Mouse (Mus musculus) hindbrain, embryonic 16.5 days (tissue): ENCODE results near the gene Plpp3. TPM values are rescaled to one million over a fixed set of nuclear protein-coding genes. Genes with fewer than 3 reads are reported as not detected.

Experiments used
- ATAC-seq: fragments of 200-750 bp; cut with Nextera tagmentation; 2 replicates; pipeline ENCODE4 v1.8.0; 2017; ENCODE audit warnings: moderate TSS enrichment, moderate library complexity
- H3K27ac ChIP-seq: fragments of 300-500 bp; sonication (generic); 2 replicates; pipeline ENCODE4 v1.5.1; 2014; ENCODE audit warnings: low read depth, mild to moderate bottlenecking, control low read depth, low read length, moderate library complexity
- H3K27me3 ChIP-seq: fragments of 300-500 bp; sonication (generic); replicated peaks from 2 replicates; pipeline ENCODE4 v1.6.1; 2014; ENCODE audit warnings: low read length; ENCODE audit not compliant: control insufficient read depth, insufficient read depth
- H3K36me3 ChIP-seq: fragments of 300-500 bp; sonication (generic); 2 replicates; pipeline ENCODE4 v1.6.1; 2014; ENCODE audit warnings: mild to moderate bottlenecking, low read length, moderate library complexity, mixed read lengths; ENCODE audit not compliant: control insufficient read depth, insufficient read depth
- H3K4me1 ChIP-seq: fragments of 300-500 bp; sonication (generic); 2 replicates; pipeline ENCODE4 v1.6.1; 2014; ENCODE audit warnings: low read depth, low read length; ENCODE audit not compliant: control insufficient read depth, insufficient read depth
- H3K4me2 ChIP-seq: fragments of 300-500 bp; sonication (generic); 2 replicates; pipeline ENCODE4 v1.6.1; 2014; ENCODE audit warnings: mild to moderate bottlenecking, low read length, control low read depth, moderate library complexity
- H3K4me3 ChIP-seq: fragments of 300-500 bp; sonication (generic); 2 replicates; pipeline ENCODE4 v1.5.1; 2014; ENCODE audit warnings: mild to moderate bottlenecking, low read length, control low read depth, moderate library complexity
- H3K9ac ChIP-seq: fragments of 300-500 bp; sonication (generic); 2 replicates; pipeline ENCODE4 v1.6.1; 2014; ENCODE audit warnings: low read depth, mild to moderate bottlenecking, control low read depth, low read length, moderate library complexity
- H3K9me3 ChIP-seq: fragments of 300-500 bp; sonication (generic); 2 replicates; pipeline ENCODE4 v1.6.1; 2014; ENCODE audit warnings: mild to moderate bottlenecking, low read length, moderate library complexity; ENCODE audit not compliant: control insufficient read depth
- WGBS: fragments of 180-500 bp; shearing (Covaris S2); extraction: QIAGEN DNeasy Blood & Tissue Kit; methylation state at CpG from one replicate; pipeline ENCODE4 v1.1.7; 2014; 5-methylcytosine and 5-hydroxymethylcytosine counted together
- polyA plus RNA-seq: library from polyadenylated mRNA; unstranded; fragments of >200 nt; fragmentation: Nextera tagmentation; extraction: Ambion mirVana; gene quantifications from 2 replicates; pipeline ENCODE4 v1.2.1, GENCODE M21; 2015

Gene Plpp3
- 114 and 122 TPM in 2 replicates for polyA plus RNA-seq

GRCm38 (mm10) chr4:105157276-105158168, at the start of gene Plpp3:
Plpp3 (plus strand) TSS chr4:105157347.
- Histone ChIP-seq H3K4me3 (peak within 1 kb of the TSS; percentile 83), H3K4me2 (peak within 1 kb of the TSS; percentile 94), H3K27ac (peak within 1 kb of the TSS; percentile 91), H3K36me3 (no peaks in the 10 kb centered on the region), H3K9ac (peak within 1 kb of the TSS; percentile 86), H3K27me3 (no peaks in the 10 kb centered on the region), H3K9me3 (no peaks in the 10 kb centered on the region), H3K4me1 (peaks cover 7% of the 10 kb centered on the region; the same call in 1 of the 2 replicates)
- WGBS: under 1% methylated on average over 65 of the region's 77 CpGs
- ATAC-seq: peak; percentile 87

- Histone ChIP-seq H3K36me3 (no peaks in the 10 kb centered on the region), H3K4me1 (peaks cover 13% of the 10 kb centered on the region), H3K27ac (no peak overlapping the region), H3K27me3 (no peaks in the 10 kb centered on the region), H3K9me3 (no peaks in the 10 kb centered on the region), H3K4me3 (peak overlapping the region; percentile 89), H3K9ac (peak overlapping the region; percentile 35; the same call in 1 of the 2 replicates), H3K4me2 (peak overlapping the region; percentile 66)
- ATAC-seq: no peak
- 58% methylated on average over 12 of the region's 12 CpGs for WGBS
Measured at GRCm38 (mm10) chr4:105107943-105108640, 49.1 kb upstream of the Plpp3 start.

- Histone ChIP-seq H3K4me2 (peak overlapping the region; percentile 66), H3K27ac (peak overlapping the region; percentile 91), H3K4me1 (peaks cover 13% of the 10 kb centered on the region), H3K9ac (peak overlapping the region; percentile 94), H3K36me3 (no peaks in the 10 kb centered on the region), H3K9me3 (no peaks in the 10 kb centered on the region), H3K27me3 (no peaks in the 10 kb centered on the region), H3K4me3 (peak overlapping the region; percentile 89)
- WGBS: 21% methylated on average over 5 of the region's 5 CpGs
- ATAC-seq: 0 out of 2 replicates have a peak, but pooled peaks have one; percentile 10
Measured at GRCm38 (mm10) chr4:105108641-105109198, 48.4 kb upstream of the Plpp3 start.

- no peaks in the 10 kb centered on the region for H3K27me3 ChIP-seq
- no peaks in the 10 kb centered on the region for H3K36me3 ChIP-seq
- H3K4me1 ChIP-seq: peaks cover 13% of the 10 kb centered on the region
- H3K9me3 ChIP-seq: no peaks in the 10 kb centered on the region
- H3K4me3 ChIP-seq: peak within 1 kb of the TSS; percentile 89
- peak within 1 kb of the TSS; percentile 66 for H3K4me2 ChIP-seq
- H3K9ac ChIP-seq: peak within 1 kb of the TSS; percentile 94
- H3K27ac ChIP-seq: peak within 1 kb of the TSS; percentile 91
- WGBS: under 1% methylated on average over 76 of the region's 80 CpGs
- peak; percentile 91 for ATAC-seq
Measured at GRCm38 (mm10) chr4:105109199-105109989, 47.8 kb upstream of the Plpp3 start, which contains the start of gene Prkaa2. Prkaa2 (minus strand) TSS chr4:105109890.

GRCm38 (mm10) chr4:105109990-105110683, 47.0 kb upstream of the Plpp3 start:
- 3% methylated on average over 23 of the region's 24 CpGs for WGBS
- no peaks in the 10 kb centered on the region for H3K36me3 ChIP-seq
- H3K9ac ChIP-seq: peak overlapping the region; percentile 94
- H3K4me2 ChIP-seq: peak overlapping the region; percentile 66
- H3K27ac ChIP-seq: peak overlapping the region; percentile 91
- H3K9me3 ChIP-seq: no peaks in the 10 kb centered on the region
- H3K4me3 ChIP-seq: peak overlapping the region; percentile 89
- peaks cover 13% of the 10 kb centered on the region for H3K4me1 ChIP-seq
- H3K27me3 ChIP-seq: no peaks in the 10 kb centered on the region
- peak; percentile 89 for ATAC-seq

GRCm38 (mm10) chr4:105110684-105111035, 46.5 kb upstream of the Plpp3 start:
- 42% methylated on average over 4 of the region's 4 CpGs for WGBS
- H3K27me3 ChIP-seq: no peaks in the 10 kb centered on the region
- H3K27ac ChIP-seq: peak overlapping the region; percentile 91; the same call in 1 of the 2 replicates
- peak overlapping the region; percentile 89 for H3K4me3 ChIP-seq
- H3K9ac ChIP-seq: peak overlapping the region; percentile 94
- ATAC-seq: 0 out of 2 replicates have a peak, but pooled peaks have one; percentile 19
- peaks cover 13% of the 10 kb centered on the region for H3K4me1 ChIP-seq
- H3K36me3 ChIP-seq: no peaks in the 10 kb centered on the region
- H3K4me2 ChIP-seq: peak overlapping the region; percentile 66
- no peaks in the 10 kb centered on the region for H3K9me3 ChIP-seq

- Histone ChIP-seq H3K36me3 (no peaks in the 10 kb centered on the region), H3K27ac (no peak overlapping the region), H3K4me3 (no peak overlapping the region), H3K4me1 (peaks cover 13% of the 10 kb centered on the region), H3K4me2 (no peak overlapping the region), H3K9me3 (no peaks in the 10 kb centered on the region), H3K27me3 (no peaks in the 10 kb centered on the region), H3K9ac (no peak overlapping the region)
- no peak for ATAC-seq
- WGBS: 91% methylated on average over 11 of the region's 11 CpGs
Measured at GRCm38 (mm10) chr4:105111770-105112169, 45.4 kb upstream of the Plpp3 start.

- 88% methylated on average over 5 of the region's 5 CpGs for WGBS
- H3K4me3 ChIP-seq: no peak overlapping the region
- ATAC-seq: no peak
- H3K27ac ChIP-seq: no peak overlapping the region
- no peak overlapping the region for H3K9ac ChIP-seq
- H3K36me3 ChIP-seq: no peaks in the 10 kb centered on the region
- no peaks in the 10 kb centered on the region for H3K9me3 ChIP-seq
- no peaks in the 10 kb centered on the region for H3K27me3 ChIP-seq
- peaks cover 13% of the 10 kb centered on the region for H3K4me1 ChIP-seq
- H3K4me2 ChIP-seq: no peak overlapping the region
Measured at GRCm38 (mm10) chr4:105113042-105113441, 44.1 kb upstream of the Plpp3 start.
